ENCODE assay signal across 30 mouse cellular contexts in genomic region chr7:131169099-131169498, GRCm38 (mm10). TPM values are rescaled to one million over a fixed set of nuclear protein-coding genes. Genes with fewer than 3 reads are reported as not detected.
"Had no signal": no experiment of that assay in that cellular context is flagged by ENCODE, and none has a peak within 500 bp of the region (broad histone marks: within the 10 kb centered on the region; RNA-seq: fewer than 3 reads in every experiment).

No protein-coding gene starts in this region.

- H3K36me3 ChIP-seq: liver, embryonic 13.5 days; midbrain, embryonic 15.5 days; neural tube, embryonic 12.5 days; neural tube, embryonic 15.5 days; stomach, embryonic 15.5 days had no signal

- DNase-seq: kidney, adult 2 months; kidney, postnatal 25 days; layer of hippocampus, adult 9-11 months; liver, embryonic 13.5 days; lung, adult 2 months; right cerebral cortex, adult 18-20 months; right cerebral cortex, postnatal 14 days; spleen, adult 18-20 months had no signal

- H3K4me1 ChIP-seq: liver, embryonic 13.5 days; midbrain, embryonic 15.5 days; neural tube, embryonic 12.5 days; neural tube, embryonic 15.5 days; stomach, embryonic 15.5 days had no signal

- H3K9me3 ChIP-seq: liver, embryonic 13.5 days; midbrain, embryonic 15.5 days; neural tube, embryonic 12.5 days; neural tube, embryonic 15.5 days; stomach, embryonic 15.5 days had no signal

- H3K4me3 ChIP-seq: layer of hippocampus, adult 2 months; left cerebral cortex, adult 2 months; liver, embryonic 13.5 days; midbrain, embryonic 15.5 days; neural tube, embryonic 12.5 days; neural tube, embryonic 15.5 days; stomach, embryonic 15.5 days had no signal

- H3K27me3 ChIP-seq: liver, embryonic 13.5 days; midbrain, embryonic 15.5 days; neural tube, embryonic 12.5 days; neural tube, embryonic 15.5 days; stomach, embryonic 15.5 days had no signal

- H3K27ac ChIP-seq: kidney, postnatal 0 days; layer of hippocampus, adult 2 months; left cerebral cortex, adult 2 months; liver, embryonic 13.5 days; macrophage; midbrain, embryonic 15.5 days; neural tube, embryonic 12.5 days; neural tube, embryonic 15.5 days; stomach, embryonic 15.5 days had no signal

RNA-seq across cellular contexts. Expression of gene 5430419D17Rik, which starts 5.1 kb away (rescaled TPM):
- total RNA-seq: layer of hippocampus, postnatal 25 days; left cerebral cortex, adult 2 months; left cerebral cortex, postnatal 36 days; liver, adult 2 months; megakaryocyte-erythroid progenitor cell, adult 5-6 weeks had no signal
- polyA plus RNA-seq: inflammation-experienced regulatory T-cells, adult 6 months; intestine, embryonic 16.5 days; kidney, adult 2 months; kidney, embryonic 14.5 days; kidney, postnatal 0 days; large intestine, adult 2 months; limb, embryonic 11.5 days; liver, adult 2 months; liver, embryonic 13.5 days; liver, embryonic 16.5 days; macrophage; midbrain, embryonic 11.5 days; midbrain, embryonic 15.5 days; neural tube, embryonic 12.5 days; neural tube, embryonic 15.5 days had no signal

RNA-seq across cellular contexts. Expression of gene 4933402N03Rik, which starts 23.0 kb away (rescaled TPM):
- total RNA-seq: layer of hippocampus, adult 2 months; layer of hippocampus, postnatal 25 days; left cerebral cortex, adult 2 months; left cerebral cortex, postnatal 10 days; left cerebral cortex, postnatal 36 days; liver, adult 2 months; megakaryocyte-erythroid progenitor cell, adult 5-6 weeks had no signal
- polyA plus RNA-seq: inflammation-experienced regulatory T-cells, adult 6 months; intestine, embryonic 16.5 days; kidney, adult 2 months; kidney, embryonic 14.5 days; kidney, postnatal 0 days; large intestine, adult 2 months; limb, embryonic 11.5 days; limb, embryonic 14.5 days; liver, adult 2 months; liver, embryonic 13.5 days; liver, embryonic 16.5 days; lung, adult 2 months; lung, embryonic 16.5 days; macrophage; midbrain, embryonic 11.5 days; midbrain, embryonic 15.5 days; neural tube, embryonic 12.5 days; neural tube, embryonic 15.5 days; stomach, embryonic 15.5 days had no signal
